Mouse (Mus musculus): ENCODE results near the gene Ifih1.

The Ifih1 gene

DNA sequence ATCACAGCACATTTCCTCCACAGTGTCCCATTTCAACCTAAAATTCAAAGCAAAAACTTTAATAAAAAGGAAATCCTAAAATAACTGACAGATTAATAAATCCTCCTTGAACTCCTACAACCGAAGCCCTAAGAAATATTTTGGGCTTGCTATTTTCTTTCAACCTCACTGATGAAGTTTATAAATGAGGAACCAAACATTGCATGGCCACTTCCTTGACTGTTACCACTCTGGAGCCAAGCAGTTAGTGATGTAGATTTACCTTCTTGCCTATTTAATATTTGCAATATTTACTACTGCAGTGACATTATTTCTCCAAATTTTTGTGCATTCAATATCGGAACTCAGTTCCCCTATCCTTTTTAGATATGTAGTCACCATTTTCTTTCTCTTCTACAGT lies 6.2 kb downstream of the Ifih1 start:
- no peak for DNase-seq (ENCODE audit: low spot score in 2 of 2)

DNA sequence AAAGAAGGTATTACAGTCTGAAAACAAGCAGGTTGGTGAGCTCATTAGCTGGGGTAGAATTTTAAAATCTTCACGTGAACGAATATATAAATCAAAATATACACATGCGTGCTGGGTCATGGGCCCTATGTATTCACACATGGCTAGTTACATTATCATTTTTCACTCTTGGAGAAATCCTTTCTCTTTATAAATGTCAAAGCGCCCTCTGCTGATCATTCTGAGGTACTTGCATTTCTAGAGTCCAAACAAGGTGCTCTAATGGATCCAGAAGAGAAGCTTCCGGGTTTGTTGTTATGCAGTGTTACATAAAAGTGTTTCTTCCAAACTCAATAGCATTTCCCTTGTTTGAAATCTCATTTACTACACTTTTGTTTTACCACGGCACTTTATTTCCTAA lies 15.6 kb downstream of the Ifih1 start:
- no peak for DNase-seq (ENCODE audit: low spot score in 2 of 2)

GRCm38 (mm10) chr2:62628356-62628755 lies 17.7 kb downstream of the Ifih1 start:
- no peak for DNase-seq (ENCODE audit: low spot score in 2 of 2)

DNA sequence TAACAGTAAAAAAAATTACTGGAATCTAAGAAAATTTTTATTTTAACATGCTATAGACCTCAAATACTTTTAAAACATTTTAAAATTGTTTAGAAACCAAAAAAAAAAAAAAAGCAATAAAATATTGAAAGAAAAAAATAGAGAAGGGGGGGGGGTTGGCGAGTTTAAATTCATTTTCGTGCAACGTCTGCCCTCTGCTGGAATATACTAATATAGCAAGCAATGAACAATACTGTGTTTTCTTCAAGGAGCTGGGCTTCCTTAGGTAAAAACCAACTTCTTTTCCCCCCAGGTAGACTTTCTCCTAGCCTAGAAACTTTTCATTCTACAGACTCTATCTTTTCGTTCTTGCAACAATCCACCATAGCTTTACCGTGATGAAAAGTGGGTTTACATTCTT lies 18.3 kb downstream of the Ifih1 start:
- DNase-seq (ENCODE audit: low spot score in 2 of 2) = no peak

GRCm38 (mm10) chr2:62623024-62623441 lies 23.0 kb downstream of the Ifih1 start:
- DNase-seq (ENCODE audit: low spot score in 2 of 2) = no peak

- no peak for DNase-seq (ENCODE audit: low spot score in 2 of 2)
Observed at GRCm38 (mm10) chr2:62619679-62620078, 26.4 kb downstream of the Ifih1 start.

- DNase-seq (ENCODE audit: low spot score in 2 of 2) = no peak
Observed at GRCm38 (mm10) chr2:62618934-62619341, 27.1 kb downstream of the Ifih1 start.

DNA sequence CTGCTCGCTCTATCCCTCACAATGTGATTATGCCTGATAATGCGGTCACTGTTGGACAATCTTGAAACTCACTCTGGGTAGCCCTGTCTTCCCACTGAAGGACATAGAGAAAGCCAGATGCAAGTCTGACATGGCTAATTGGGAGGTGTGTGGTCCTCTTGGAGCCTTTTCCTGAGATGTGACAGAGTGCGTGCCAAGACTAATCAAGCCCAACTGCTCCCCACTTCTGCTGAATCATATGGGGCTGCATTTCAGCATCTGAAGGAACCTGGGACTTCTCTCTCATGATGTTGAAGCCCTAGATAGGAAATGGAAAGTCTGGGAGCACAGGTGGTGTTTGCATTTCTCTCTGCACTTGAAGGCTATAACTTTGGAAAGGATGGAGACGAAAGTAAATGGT lies 32.9 kb downstream of the Ifih1 start:
- no peak for DNase-seq (ENCODE audit: low spot score in 2 of 2)

DNA sequence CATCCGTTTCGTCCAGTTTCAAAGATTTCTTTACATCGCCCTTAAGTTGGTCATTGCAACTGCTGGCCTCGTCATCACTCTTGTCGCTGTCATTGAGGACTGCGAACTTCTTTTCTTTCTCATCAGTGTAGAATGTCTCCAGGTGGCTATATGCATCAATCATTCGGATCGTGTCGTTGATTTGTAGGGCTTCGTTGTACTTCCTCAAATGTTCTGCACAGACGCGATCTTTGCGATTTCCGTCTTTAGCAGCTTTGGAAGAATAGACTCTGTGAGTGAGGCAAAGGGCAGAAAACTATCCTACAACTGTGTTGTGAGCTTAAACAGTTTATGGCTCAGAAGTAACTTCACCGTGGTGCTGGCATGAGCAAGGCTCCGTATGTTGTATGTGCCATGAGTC lies 39.9 kb downstream of the Ifih1 start:
- DNase-seq (ENCODE audit: low spot score in 2 of 2) = no peak

GRCm38 (mm10) chr2:62603530-62603929 lies 42.5 kb downstream of the Ifih1 start:
- DNase-seq (ENCODE audit: low spot score in 2 of 2) = no peak

- DNase-seq (ENCODE audit: low spot score in 2 of 2) = no peak
Observed at GRCm38 (mm10) chr2:62596586-62596985, 49.5 kb downstream of the Ifih1 start.

- DNase-seq (ENCODE audit: low spot score in 2 of 2) = no peak
Observed at GRCm38 (mm10) chr2:62594491-62594890, 51.6 kb downstream of the Ifih1 start.

DNA sequence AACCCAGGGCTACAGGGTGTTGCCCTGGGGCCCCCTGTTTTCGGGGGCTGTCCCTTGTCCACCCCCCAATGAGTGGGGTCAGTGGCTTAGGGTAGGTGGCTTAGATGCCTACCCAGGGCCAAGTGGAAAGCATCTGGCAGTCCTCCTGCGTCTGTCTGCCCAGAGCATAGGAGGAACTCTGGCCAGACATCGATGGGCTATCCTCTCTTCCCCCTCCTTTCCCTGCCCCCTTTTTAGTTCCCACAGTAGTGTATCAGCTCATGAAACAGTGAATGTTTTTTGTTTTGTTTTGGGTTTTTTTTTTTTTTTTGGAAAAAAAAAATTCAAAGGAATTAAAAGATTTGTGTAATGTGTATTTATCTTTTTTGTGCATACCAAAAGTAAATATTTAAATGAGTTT lies 54.5 kb downstream of the Ifih1 start:
- DNase-seq (ENCODE audit: low spot score in 2 of 2) = no peak

- no peak for DNase-seq (ENCODE audit: low spot score in 2 of 2)
Observed at GRCm38 (mm10) chr2:62589333-62589732, 56.7 kb downstream of the Ifih1 start.

DNA sequence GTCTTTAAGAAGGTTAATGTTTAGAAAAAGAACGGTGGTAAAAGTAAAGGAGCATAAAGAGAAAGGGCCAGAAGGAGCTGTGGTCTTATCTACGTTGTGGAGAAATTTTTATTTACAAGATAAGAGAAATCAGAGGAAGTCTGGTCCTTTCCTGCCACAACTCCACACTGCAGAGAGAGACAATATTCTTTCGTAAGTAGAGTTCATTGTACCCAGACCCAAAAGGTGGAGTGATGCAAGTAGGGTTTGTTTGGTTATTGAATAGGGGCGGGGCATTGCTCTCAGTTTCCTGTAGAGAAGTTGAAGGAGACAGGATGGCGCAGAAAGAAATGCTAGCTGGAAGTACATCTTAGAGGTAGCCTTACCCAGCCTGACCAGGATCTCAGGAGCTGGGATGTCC lies 60.3 kb downstream of the Ifih1 start:
- no peak for DNase-seq (ENCODE audit: low spot score in 2 of 2)

GRCm38 (mm10) chr2:62574962-62575361 lies 71.1 kb downstream of the Ifih1 start:
- DNase-seq (ENCODE audit: low spot score in 2 of 2) = no peak

DNA sequence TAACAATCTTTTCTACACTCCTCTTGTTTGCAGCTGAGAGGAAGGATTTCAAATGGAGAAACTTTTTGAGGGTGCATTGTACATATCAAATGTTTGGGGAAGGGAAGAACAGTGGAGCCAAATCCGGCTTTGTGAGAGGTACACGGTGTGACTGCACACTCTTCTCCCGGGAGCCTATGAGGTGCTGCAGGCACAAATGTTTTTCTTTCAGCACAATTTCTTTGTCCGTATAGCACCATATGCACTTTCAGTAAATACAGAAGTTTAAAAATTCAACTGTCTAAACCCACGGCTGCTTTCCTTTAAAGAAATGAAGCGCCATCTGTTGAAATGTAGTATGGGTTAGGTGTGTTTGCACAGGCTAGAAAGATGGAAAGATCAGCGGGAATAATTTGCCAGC lies 71.8 kb downstream of the Ifih1 start:
- DNase-seq (ENCODE audit: low spot score in 2 of 2) = no peak

DNA sequence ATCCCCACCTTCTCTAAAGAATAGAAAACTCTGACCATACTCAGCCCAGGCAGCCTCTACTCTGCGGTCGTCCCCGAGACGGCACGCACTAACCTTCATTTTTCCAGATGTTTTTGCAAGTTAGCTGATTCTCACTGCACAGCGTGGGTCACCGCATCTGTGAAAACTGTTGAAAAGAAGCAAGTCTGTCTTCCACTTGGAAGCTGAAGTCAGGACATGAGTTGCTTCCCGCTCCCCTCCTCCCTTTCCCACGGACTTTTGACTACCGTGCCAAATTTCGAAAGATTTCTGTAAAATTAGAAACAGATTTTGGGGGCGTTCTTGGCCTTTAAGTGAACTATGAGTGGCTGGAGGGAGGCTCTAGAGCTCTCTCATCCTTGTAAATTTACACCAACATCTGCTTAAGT lies 72.3 kb downstream of the Ifih1 start, which contains the start of gene Fap:
Gene Fap (minus strand): TSS at position 323 of the 407 bp plus-strand sequence.
- no peak for DNase-seq (ENCODE audit: low spot score in 2 of 2)

DNA sequence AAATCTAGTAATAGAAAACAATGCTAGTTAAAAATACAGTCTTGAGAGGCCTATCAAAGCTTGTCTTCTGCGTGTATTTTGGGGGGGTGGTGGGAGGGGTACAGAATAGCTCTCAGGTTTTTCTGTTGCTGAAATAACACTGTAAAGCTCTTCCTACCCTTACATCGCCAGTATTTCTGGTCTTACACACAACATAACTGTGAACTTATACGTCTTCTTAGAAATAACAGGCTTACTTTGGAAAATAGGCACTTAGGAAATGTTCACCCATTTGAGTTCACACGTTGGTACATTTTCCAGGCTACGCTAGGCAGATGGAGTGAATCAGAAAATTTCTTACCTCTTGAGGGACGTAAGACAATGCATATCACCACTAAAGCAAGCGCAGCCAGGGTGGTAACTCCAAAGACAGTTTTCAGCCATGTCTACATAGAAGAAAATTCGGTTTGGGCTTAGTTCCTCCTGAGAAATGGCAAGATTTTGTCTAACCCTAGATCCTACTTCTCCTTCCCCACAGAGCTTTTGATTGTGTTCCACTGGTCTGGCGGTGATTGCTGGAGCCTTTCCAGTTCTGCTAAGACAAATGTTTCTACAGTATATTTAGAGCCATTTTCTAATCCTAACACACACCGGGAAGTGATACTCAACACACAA lies 72.8 kb downstream of the Ifih1 start:
- no peak for DNase-seq (ENCODE audit: low spot score in 2 of 2)

- no peak for DNase-seq (ENCODE audit: low spot score in 2 of 2)
Observed at GRCm38 (mm10) chr2:62564687-62565086, 81.4 kb downstream of the Ifih1 start.

DNA sequence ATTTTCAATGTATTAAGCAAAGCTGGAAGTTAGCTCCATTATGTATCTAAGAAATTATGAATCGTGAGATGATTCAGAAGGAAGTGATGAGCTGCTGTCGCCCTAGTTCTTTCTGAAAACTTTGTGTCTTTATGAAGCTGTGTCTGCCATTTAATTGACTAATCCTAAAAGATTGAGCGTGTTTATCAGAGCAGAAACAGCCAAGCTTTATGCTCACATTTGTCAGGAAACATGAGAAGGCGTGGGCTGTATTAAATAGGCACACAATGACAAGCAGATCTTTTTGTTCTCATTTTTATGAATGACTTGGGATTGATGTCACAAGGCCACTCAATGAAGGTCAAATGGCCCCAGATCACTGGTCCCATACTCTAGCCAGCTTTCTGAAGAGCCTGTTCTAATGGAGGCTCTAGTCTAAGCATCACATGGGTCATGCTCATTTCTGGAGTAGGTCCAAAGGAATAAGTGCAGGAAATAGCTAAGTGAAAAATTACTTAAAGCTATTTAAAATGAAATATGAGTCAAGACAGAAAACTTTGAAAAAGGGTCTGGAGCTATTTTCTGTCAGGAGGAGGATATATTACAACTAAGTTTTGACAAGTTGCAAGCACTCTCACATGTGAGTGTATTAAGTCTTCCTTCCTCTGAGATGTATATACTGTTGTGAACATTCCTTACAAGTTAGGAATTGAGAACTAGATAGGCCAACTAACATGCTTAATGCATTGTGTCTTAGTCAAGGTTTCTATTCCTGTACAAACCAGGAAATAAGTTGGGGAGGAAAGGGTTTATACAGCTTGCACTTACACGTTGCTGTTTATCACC lies 83.2 kb downstream of the Ifih1 start:
- no peak for DNase-seq (ENCODE audit: low spot score in 2 of 2)

GRCm38 (mm10) chr2:62557417-62557816 lies 88.6 kb downstream of the Ifih1 start:
- DNase-seq (ENCODE audit: low spot score in 2 of 2) = no peak

- no peak for DNase-seq (ENCODE audit: low spot score in 2 of 2)
Observed at GRCm38 (mm10) chr2:62556349-62556748, 89.7 kb downstream of the Ifih1 start.
